Mouse (Mus musculus) liver, embryonic 16.5 days (tissue): ENCODE data around the gene Zfp472. TPM values are rescaled to one million over a fixed set of nuclear protein-coding genes. Genes with fewer than 3 reads are reported as not detected.

Experiments
- ATAC-seq: fragments of 200-750 bp; cut with Nextera tagmentation; 2 replicates; pipeline ENCODE4 v1.8.0; 2017; ENCODE audit warnings: low read depth, mild to moderate bottlenecking, moderate number of reproducible peaks, moderate library complexity
- H3K27ac ChIP-seq: fragments of 300-500 bp; sonication (generic); 2 replicates; pipeline ENCODE4 v1.5.1; 2014; ENCODE audit warnings: mild to moderate bottlenecking, low read length
- H3K27me3 ChIP-seq: fragments of 300-500 bp; sonication (generic); 2 replicates; pipeline ENCODE4 v1.6.1; 2014; ENCODE audit warnings: low read depth, low read length, mixed read lengths; ENCODE audit not compliant: control insufficient read depth, insufficient read depth
- H3K36me3 ChIP-seq: fragments of 300-500 bp; sonication (generic); 2 replicates; pipeline ENCODE4 v1.6.1; 2014; ENCODE audit warnings: mild to moderate bottlenecking; ENCODE audit not compliant: control insufficient read depth, insufficient read depth
- H3K4me1 ChIP-seq: fragments of 300-500 bp; sonication (generic); 2 replicates; pipeline ENCODE4 v1.6.1; 2014; ENCODE audit warnings: low read depth, low read length, mixed read lengths; ENCODE audit not compliant: control insufficient read depth
- H3K4me2 ChIP-seq: fragments of 300-500 bp; sonication (generic); 2 replicates; pipeline ENCODE4 v1.6.1; 2014; ENCODE audit warnings: low read depth, low read length, mixed read lengths
- H3K4me3 ChIP-seq: fragments of 300-500 bp; sonication (generic); 2 replicates; pipeline ENCODE4 v1.5.1; 2014; ENCODE audit warnings: low read depth, mild to moderate bottlenecking, low read length
- H3K9ac ChIP-seq: fragments of 300-500 bp; sonication (generic); 2 replicates; pipeline ENCODE4 v1.6.1; 2014; ENCODE audit warnings: low read depth, low read length
- H3K9me3 ChIP-seq: fragments of 300-500 bp; sonication (generic); replicated peaks from 2 replicates; pipeline ENCODE4 v1.6.1; 2016; ENCODE audit warnings: low read length; ENCODE audit not compliant: control insufficient read depth
- WGBS: fragments of 180-500 bp; shearing (Covaris S2); extraction: QIAGEN DNeasy Blood & Tissue Kit; methylation state at CpG from one replicate; pipeline ENCODE4 v1.1.7; 2014; ENCODE audit not compliant: insufficient replicate concordance; 5-methylcytosine and 5-hydroxymethylcytosine counted together
- polyA plus RNA-seq: library from polyadenylated mRNA; unstranded; fragments of >200 nt; fragmentation: Nextera tagmentation; extraction: Ambion mirVana; gene quantifications from 2 replicates; pipeline ENCODE4 v1.2.1, GENCODE M21; 2015

The Zfp472 gene
- polyA plus RNA-seq, 1 experiment from 2014 or later: 3.5 TPM

DNA sequence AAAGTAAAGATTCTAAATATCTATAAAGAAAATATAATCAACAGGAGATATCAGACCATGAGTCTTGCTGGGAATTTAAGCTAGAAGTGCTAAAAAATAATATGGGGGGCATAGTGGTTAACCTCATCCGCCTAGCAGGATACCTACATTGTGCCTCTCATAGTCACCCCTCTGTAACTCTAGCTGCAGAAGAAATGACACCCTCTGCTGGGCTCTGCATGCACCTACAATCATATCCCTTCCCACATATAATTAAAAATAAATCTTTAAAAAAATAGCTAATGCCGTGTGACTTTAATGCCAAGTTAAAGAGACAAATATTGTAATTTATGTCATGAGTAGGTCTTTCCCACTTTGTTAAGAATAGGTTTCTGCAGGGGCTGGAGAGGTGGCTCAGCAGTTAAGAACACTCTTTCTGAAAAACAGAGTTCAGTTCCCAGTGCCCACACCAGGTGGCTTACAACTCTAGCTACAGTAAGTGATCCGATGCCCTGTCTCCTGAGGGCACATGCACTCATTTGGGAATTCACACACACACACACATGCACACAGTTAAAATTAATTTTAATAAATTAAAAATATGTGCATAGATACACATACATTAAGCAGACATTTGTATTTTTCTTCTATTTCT is 21.1 kb upstream of the Zfp472 start:
- Histone ChIP-seq H3K4me2 (no peak overlapping the region), H3K27ac (no peak overlapping the region), H3K4me3 (no peak overlapping the region), H3K36me3 (no peaks in the 10 kb centered on the region), H3K4me1 (peaks cover 12% of the 10 kb centered on the region), H3K27me3 (no peaks in the 10 kb centered on the region), H3K9ac (no peak overlapping the region), H3K9me3 (no peaks in the 10 kb centered on the region)
- no peak for ATAC-seq
- 45% methylated on average over 3 of the region's 3 CpGs for WGBS

DNA sequence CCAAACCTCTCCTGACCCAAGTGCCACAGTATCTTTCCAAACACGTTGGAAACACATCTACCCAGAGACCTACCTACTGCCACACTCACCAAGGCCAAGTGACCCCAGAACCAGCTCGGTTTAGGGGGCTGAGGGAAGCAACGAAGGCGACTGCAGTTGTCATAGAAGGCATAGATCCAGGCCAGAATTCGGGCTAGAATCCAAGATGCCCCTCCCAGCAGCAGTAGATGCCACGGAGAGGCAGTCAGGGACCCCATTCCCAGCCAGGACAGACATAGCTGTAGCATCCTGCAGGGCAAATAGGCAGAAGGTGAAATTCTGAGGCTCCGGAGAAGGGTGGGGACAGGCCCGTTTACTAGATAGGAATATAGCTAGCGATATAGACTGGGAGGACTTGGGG is 18.9 kb upstream of the Zfp472 start:
- peak overlapping the region; percentile 52; the same call in 1 of the 2 replicates for H3K27ac ChIP-seq
- no peaks in the 10 kb centered on the region for H3K9me3 ChIP-seq
- H3K36me3 ChIP-seq: no peaks in the 10 kb centered on the region
- H3K9ac ChIP-seq: peak overlapping the region; percentile 51
- WGBS: 30% methylated on average over 9 of the region's 9 CpGs
- H3K27me3 ChIP-seq: no peaks in the 10 kb centered on the region
- no peak; the same call in 1 of the 2 replicates for ATAC-seq
- H3K4me2 ChIP-seq: peak overlapping the region; percentile 60
- H3K4me3 ChIP-seq: peak overlapping the region; percentile 62
- peaks cover 12% of the 10 kb centered on the region for H3K4me1 ChIP-seq

DNA sequence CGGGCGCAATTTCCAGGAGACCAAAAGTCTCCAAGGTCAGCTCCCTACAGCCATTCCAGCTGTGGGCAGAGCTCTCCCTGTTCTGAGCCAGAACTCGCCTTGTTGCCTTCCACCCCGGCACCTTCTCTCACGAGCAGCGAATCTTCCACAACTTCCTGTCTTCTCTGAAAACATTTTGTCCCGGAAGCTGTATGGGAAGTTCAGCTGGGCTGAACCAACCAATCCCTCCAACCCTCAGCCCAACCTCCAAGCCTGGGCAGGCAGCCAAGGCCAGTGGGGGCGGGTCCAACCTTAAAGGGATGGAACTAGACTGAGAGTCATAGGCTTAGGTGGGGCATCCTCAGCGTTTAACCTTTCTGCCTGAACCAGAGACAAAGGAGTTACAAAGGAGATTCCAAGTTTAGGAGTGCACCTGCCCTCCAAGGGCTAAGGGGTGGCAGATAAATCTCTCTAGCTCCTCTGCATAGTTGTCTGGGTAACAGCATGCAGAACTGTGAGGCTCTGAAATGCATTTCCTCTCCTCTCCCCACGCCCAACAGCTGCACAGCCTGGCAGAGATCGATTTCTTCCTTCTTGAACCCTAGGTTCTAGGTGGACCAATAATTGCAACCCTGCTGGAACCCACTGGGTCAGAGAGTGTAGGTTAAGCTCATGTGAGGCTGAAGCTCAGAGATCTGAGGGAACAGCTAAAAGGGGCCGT is 18.2 kb upstream of the Zfp472 start, which contains the start of gene Cyp4f13:
Cyp4f13 (minus strand) TSS at position 188 of the 700 bp plus-strand sequence.
- H3K27ac ChIP-seq: peak within 1 kb of the TSS; percentile 52
- H3K4me1 ChIP-seq: peaks cover 12% of the 10 kb centered on the region
- peak within 1 kb of the TSS; percentile 62 for H3K4me3 ChIP-seq
- H3K9ac ChIP-seq: peak within 1 kb of the TSS; percentile 51
- peak within 1 kb of the TSS; percentile 60 for H3K4me2 ChIP-seq
- H3K36me3 ChIP-seq: no peaks in the 10 kb centered on the region
- H3K9me3 ChIP-seq: no peaks in the 10 kb centered on the region
- peak; percentile 97 for ATAC-seq
- H3K27me3 ChIP-seq: no peaks in the 10 kb centered on the region
- WGBS: 8% methylated on average over 12 of the region's 12 CpGs

DNA sequence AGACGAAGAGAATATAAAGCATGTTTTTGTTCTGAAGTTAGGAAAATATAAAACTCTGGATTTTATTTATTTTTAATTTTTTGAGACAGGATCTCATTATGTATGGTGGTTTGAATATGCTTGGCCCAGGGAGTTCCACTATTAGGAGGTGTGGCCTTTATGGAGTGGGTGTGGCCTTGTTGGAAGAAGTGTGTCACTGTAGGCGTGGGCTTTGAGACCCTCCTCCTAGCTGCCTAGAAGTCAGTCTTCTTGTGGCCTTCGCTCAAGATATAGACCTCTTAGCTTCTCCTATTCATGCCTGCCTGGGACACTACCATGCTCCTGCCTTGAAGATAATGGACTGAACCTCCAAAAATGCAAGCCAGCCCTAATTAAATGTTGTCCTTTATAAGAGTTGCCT is 15.5 kb upstream of the Zfp472 start:
- WGBS: 69% methylated on average over 3 of the region's 3 CpGs
- Histone ChIP-seq H3K27me3 (no peaks in the 10 kb centered on the region), H3K9me3 (no peaks in the 10 kb centered on the region), H3K4me2 (no peak overlapping the region), H3K4me1 (peaks cover 12% of the 10 kb centered on the region), H3K36me3 (no peaks in the 10 kb centered on the region), H3K4me3 (no peak overlapping the region), H3K9ac (no peak overlapping the region), H3K27ac (no peak overlapping the region)
- ATAC-seq: no peak

DNA sequence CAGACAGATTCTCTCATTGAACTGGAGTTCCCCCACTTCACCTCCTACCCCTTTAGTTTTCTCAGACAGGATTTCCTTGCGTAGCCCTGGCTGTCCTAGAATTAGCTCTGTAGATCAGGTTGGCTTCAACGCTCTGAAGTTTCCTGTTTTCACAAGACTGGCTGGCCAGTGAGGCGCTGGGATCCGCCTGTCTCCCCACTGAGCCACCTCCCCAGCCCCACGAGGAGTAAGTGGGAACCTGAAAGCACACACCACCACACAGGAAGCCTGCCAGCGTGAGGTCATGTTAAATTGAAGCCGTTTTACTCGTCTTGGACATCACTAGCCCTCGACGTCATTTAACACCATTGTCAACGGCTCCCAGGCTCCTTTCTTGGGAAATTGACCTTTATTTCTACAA is 14.6 kb upstream of the Zfp472 start:
- Histone ChIP-seq H3K4me1 (peaks cover 12% of the 10 kb centered on the region), H3K4me2 (no peak overlapping the region), H3K27ac (no peak overlapping the region), H3K36me3 (no peaks in the 10 kb centered on the region), H3K9ac (no peak overlapping the region), H3K27me3 (no peaks in the 10 kb centered on the region), H3K9me3 (no peaks in the 10 kb centered on the region), H3K4me3 (no peak overlapping the region)
- WGBS: 50% methylated on average over 11 of the region's 11 CpGs
- ATAC-seq: no peak

DNA sequence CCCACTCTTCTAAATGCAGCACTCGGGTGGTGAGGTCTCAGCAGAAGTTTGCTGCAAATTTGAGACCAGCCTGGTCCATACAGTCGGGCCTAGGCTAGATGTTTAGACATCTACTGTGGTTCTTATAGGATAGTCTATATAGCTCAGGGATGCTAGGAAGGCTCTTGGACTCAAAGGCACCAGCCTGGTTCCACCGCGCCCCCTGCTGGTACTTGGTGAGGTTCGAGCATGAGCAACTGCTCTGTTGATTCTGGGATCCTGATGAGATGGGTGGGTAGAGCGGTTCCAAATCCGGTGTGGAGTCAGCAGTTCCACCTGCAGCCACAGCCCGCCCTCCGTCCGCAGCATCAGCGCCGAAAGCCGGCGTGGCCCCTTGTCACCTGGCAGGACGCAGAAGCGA is 14.2 kb upstream of the Zfp472 start:
- WGBS: 30% methylated on average over 16 of the region's 16 CpGs
- Histone ChIP-seq H3K4me3 (no peak overlapping the region), H3K27ac (no peak overlapping the region), H3K27me3 (no peaks in the 10 kb centered on the region), H3K36me3 (no peaks in the 10 kb centered on the region), H3K4me1 (peaks cover 9% of the 10 kb centered on the region), H3K9me3 (no peaks in the 10 kb centered on the region), H3K4me2 (no peak overlapping the region), H3K9ac (no peak overlapping the region)
- ATAC-seq: no peak

DNA sequence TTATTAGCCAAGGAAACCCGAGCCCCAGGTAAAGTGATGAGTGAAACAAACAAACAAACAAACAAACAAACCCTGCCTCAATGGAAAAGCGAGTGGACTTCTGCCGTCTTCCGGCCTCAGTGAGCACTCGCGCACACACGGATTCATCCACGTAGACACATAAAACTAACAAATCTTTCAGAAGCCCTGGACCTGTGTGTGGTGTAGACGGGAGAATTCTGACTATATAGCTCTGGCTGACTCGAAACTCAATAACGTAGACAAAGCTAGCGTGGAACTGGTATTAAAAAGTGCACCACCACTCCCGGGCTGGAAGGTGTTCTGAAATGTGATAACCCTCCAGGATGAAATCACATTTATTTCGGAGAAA is 376 bp upstream of the Zfp472 start:
- no peaks in the 10 kb centered on the region for H3K36me3 ChIP-seq
- peak; percentile 9 for ATAC-seq
- peak overlapping the region; percentile 80 for H3K9ac ChIP-seq
- H3K27ac ChIP-seq: peak overlapping the region; percentile 87
- peak overlapping the region; percentile 91 for H3K4me3 ChIP-seq
- H3K9me3 ChIP-seq: no peaks in the 10 kb centered on the region
- H3K4me2 ChIP-seq: peak overlapping the region; percentile 88
- H3K4me1 ChIP-seq: peaks cover 18% of the 10 kb centered on the region
- no peaks in the 10 kb centered on the region for H3K27me3 ChIP-seq
- 0% methylated on average over 14 of the region's 14 CpGs for WGBS

DNA sequence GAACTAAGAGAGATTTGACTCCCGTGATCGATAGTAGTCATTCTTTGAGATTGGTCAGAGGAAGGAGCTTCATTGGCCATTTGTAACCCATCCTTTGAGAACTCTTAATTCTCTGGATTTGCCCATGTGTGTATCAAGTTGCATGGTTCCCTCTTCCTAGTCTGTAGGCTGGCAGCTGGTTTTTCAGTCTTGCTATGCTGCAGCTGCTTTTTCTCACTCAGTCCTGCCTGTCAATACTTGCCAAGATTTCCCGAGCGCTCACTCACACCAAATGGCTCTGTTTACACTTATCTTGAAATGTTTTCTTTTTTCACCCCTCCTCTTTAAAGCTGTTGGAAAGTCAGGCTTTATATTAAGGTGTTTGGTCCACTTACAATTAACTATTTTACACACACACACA is 15.7 kb downstream of the Zfp472 start:
- Histone ChIP-seq H3K27me3 (no peaks in the 10 kb centered on the region), H3K4me2 (no peak overlapping the region), H3K4me1 (no peaks in the 10 kb centered on the region), H3K9me3 (no peaks in the 10 kb centered on the region), H3K9ac (no peak overlapping the region), H3K27ac (no peak overlapping the region), H3K4me3 (no peak overlapping the region), H3K36me3 (peaks cover 25% of the 10 kb centered on the region)
- 90% methylated on average over 4 of the region's 4 CpGs for WGBS
- ATAC-seq: no peak

DNA sequence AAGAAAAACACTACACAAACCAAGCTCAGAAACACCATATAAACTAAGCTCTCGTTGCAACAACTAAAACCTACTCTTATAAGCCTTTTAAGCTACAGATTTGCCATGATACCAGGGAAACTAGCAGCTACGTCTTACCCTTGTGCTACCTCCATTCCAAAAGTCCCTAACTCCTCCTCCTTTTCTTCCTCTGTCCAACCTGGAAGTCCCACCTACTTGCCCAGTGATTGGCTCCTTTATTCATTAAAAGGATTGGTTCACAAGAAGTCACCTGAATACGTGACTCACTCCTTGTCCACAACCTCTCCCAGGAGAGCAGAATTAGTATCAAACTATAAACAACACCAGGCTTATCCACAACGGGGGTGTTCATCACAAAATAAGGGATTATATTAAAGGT is 20.7 kb downstream of the Zfp472 start:
- H3K4me3 ChIP-seq: no peak overlapping the region
- no peaks in the 10 kb centered on the region for H3K4me1 ChIP-seq
- ATAC-seq: no peak
- H3K4me2 ChIP-seq: no peak overlapping the region
- no peak overlapping the region for H3K9ac ChIP-seq
- H3K36me3 ChIP-seq: no peaks in the 10 kb centered on the region
- WGBS: 47% methylated on average over 4 of the region's 4 CpGs
- no peaks in the 10 kb centered on the region for H3K9me3 ChIP-seq
- H3K27ac ChIP-seq: no peak overlapping the region
- no peaks in the 10 kb centered on the region for H3K27me3 ChIP-seq
